Comparison of ENCODE assay signal across 8 mouse cellular contexts in the genomic region with DNA sequence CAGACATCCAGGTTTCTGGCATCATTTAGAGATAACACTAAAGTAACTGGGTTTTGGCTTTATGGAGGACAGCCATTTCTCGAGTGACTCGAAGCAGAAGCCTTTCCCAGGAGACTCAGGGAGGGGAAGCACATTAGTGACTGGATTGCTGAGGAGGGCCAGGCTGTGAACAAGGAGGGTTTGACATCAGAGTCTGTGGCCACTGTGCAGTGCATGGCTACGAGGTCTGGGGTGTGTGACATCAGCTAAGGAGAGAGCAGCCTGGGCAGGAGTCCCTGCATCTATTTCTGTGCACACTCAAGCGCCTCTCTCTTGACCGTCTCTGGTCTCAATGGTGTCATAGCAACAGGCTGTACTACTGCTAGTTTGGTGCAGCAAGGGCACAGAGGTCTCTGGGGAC.
DNase-seq lines count a peak whose midpoint lies in the region; ATAC-seq lines count a peak whose summit lies in the region.
"Had no signal": no experiment of that assay in that cellular context is flagged by ENCODE, and none has a peak within 500 bp of the region (broad histone marks: within the 10 kb centered on the region; RNA-seq: fewer than 3 reads in every experiment).

No protein-coding gene starts in this region.

- ATAC-seq in lung, embryonic 16.5 days (ENCODE audit: low read depth), result peak; percentile 16; the same call in 1 of the 2 replicates
- ATAC-seq in intestine, embryonic 16.5 days, result no peak
- no peak for ATAC-seq in stomach, embryonic 15.5 days (ENCODE audit: insufficient read depth, low FRiP score, low read depth)

- DNase-seq in lung, postnatal 25 days (ENCODE audit: low spot score), result no peak
- DNase-seq in heart, adult 18-20 months, result peak; percentile 55 to 60
- no peak for DNase-seq in ovary, postnatal 36 days (ENCODE audit: low spot score)
- DNase-seq in gastrocnemius, postnatal 10 days, result no peak

- peak overlapping the region; percentile 8; the same call in 1 of the 2 replicates for H3K4me2 ChIP-seq in lung, embryonic 16.5 days (ENCODE audit: low read depth, low read length)
- no peak overlapping the region for H3K4me2 ChIP-seq in intestine, embryonic 16.5 days (ENCODE audit: low read depth, low read length)
- H3K4me2 ChIP-seq in stomach, embryonic 15.5 days, result no peak overlapping the region

- 10% methylated on average over 5 of the region's 5 CpGs for WGBS in lung, embryonic 16.5 days
- 33% methylated on average over 5 of the region's 5 CpGs for WGBS in intestine, embryonic 16.5 days
- WGBS in stomach, embryonic 15.5 days, result 27% methylated on average over 5 of the region's 5 CpGs

- peak overlapping the region; percentile 32; the same call in 1 of the 2 replicates for H3K9ac ChIP-seq in lung, embryonic 16.5 days (ENCODE audit: low read length)
- H3K9ac ChIP-seq in intestine, embryonic 16.5 days (ENCODE audit: low read depth, low read length), result no peak overlapping the region
- 0 out of 2 replicates have a peak overlapping the region, but pooled peaks have one; percentile 1 for H3K9ac ChIP-seq in stomach, embryonic 15.5 days

- H3K4me1 ChIP-seq in lung, embryonic 16.5 days (replicated peaks; ENCODE audit: control insufficient read depth, insufficient read depth, low read length), result peaks cover 25% of the 10 kb centered on the region
- H3K4me1 ChIP-seq in intestine, embryonic 16.5 days (ENCODE audit: control insufficient read depth, insufficient read depth, low read length), result peaks cover 27% of the 10 kb centered on the region
- peaks cover 18% of the 10 kb centered on the region for H3K4me1 ChIP-seq in stomach, embryonic 15.5 days

- H3K4me3 ChIP-seq in lung, embryonic 16.5 days (ENCODE audit: low read length), result no peak overlapping the region
- H3K4me3 ChIP-seq in intestine, embryonic 16.5 days (ENCODE audit: low read length), result no peak overlapping the region
- H3K4me3 ChIP-seq in stomach, embryonic 15.5 days (replicated peaks), result no peak overlapping the region

- H3K9me3 ChIP-seq in lung, embryonic 16.5 days (ENCODE audit: control insufficient read depth, low read length), result peaks cover 7% of the 10 kb centered on the region
- H3K9me3 ChIP-seq in intestine, embryonic 16.5 days (ENCODE audit: control insufficient read depth, low read length), result 0 out of 2 replicates have a peak, but pooled peaks cover 4% of the 10 kb centered on the region
- no peaks in the 10 kb centered on the region for H3K9me3 ChIP-seq in stomach, embryonic 15.5 days
- H3K9me3 ChIP-seq: G1E had no signal

- no peaks in the 10 kb centered on the region for H3K27me3 ChIP-seq in lung, embryonic 16.5 days (ENCODE audit: control insufficient read depth, insufficient read depth, low read depth, low read length)
- no peaks in the 10 kb centered on the region for H3K27me3 ChIP-seq in intestine, embryonic 16.5 days (replicated peaks; ENCODE audit: control insufficient read depth, insufficient read depth, low read length)
- H3K27me3 ChIP-seq in stomach, embryonic 15.5 days (replicated peaks), result no peaks in the 10 kb centered on the region

- H3K27ac ChIP-seq in lung, embryonic 16.5 days (ENCODE audit: low read length), result peak overlapping the region; percentile 92
- peak overlapping the region; percentile 78 for H3K27ac ChIP-seq in intestine, embryonic 16.5 days (ENCODE audit: low read length)
- H3K27ac ChIP-seq in stomach, embryonic 15.5 days, result peak overlapping the region; percentile 70

- no peaks in the 10 kb centered on the region for H3K36me3 ChIP-seq in lung, embryonic 16.5 days (ENCODE audit: control insufficient read depth, insufficient read depth, low read length)
- H3K36me3 ChIP-seq in intestine, embryonic 16.5 days (ENCODE audit: control insufficient read depth, insufficient read depth, low read length), result 0 out of 2 replicates have a peak, but pooled peaks cover 4% of the 10 kb centered on the region
- peaks cover 10% of the 10 kb centered on the region for H3K36me3 ChIP-seq in stomach, embryonic 15.5 days
- H3K36me3 ChIP-seq: G1E had no signal

Comparison
In these comparisons a context has a peak if more than half of its experiments do, and no peak if none do; other contexts are left out.
1. DNase-seq: peak in heart, adult 18-20 months (2 of 2); none in lung, postnatal 25 days (single experiment), ovary, postnatal 36 days (single experiment) and gastrocnemius, postnatal 10 days (single experiment).
2. Peak in every context shown above with its lines, with median percentiles within 50 percentile points of each other: H3K27ac ChIP-seq.